Mouse (Mus musculus): ENCODE results near the gene Naxe. TPM values are rescaled to one million over a fixed set of nuclear protein-coding genes. Genes with fewer than 3 reads are reported as not detected.

Naxe gene
- polyA plus RNA-seq, 1 experiment from 2014 or later = 178 TPM

GRCm38 (mm10) chr3:88074766-88075165, 16.5 kb upstream of the Naxe start:
- 0 out of 2 replicates have a peak overlapping the region, but pooled peaks have one; percentile 12 for H3K9ac ChIP-seq (ENCODE audit: low read depth, low read length)
- H3K36me3 ChIP-seq (ENCODE audit: control insufficient read depth, insufficient read depth, low read length) = no peaks in the 10 kb centered on the region
- WGBS = 66% methylated on average over 8 of the region's 8 CpGs
- H3K4me3 ChIP-seq (ENCODE audit: low read length) = no peak overlapping the region
- H3K4me1 ChIP-seq (ENCODE audit: control insufficient read depth, insufficient read depth, low read length) = no peaks in the 10 kb centered on the region
- no peaks in the 10 kb centered on the region for H3K27me3 ChIP-seq (replicated peaks; ENCODE audit: control insufficient read depth, insufficient read depth, low read length)
- no peak overlapping the region for H3K4me2 ChIP-seq (ENCODE audit: low read depth, low read length)
- H3K9me3 ChIP-seq (ENCODE audit: control insufficient read depth, low read length) = no peaks in the 10 kb centered on the region
- no peak overlapping the region for H3K27ac ChIP-seq (ENCODE audit: low read length)
- no peak for ATAC-seq

GRCm38 (mm10) chr3:88074351-88074750, 16.1 kb upstream of the Naxe start:
- H3K9ac ChIP-seq (ENCODE audit: low read depth, low read length) = no peak overlapping the region
- H3K4me1 ChIP-seq (ENCODE audit: control insufficient read depth, insufficient read depth, low read length) = no peaks in the 10 kb centered on the region
- WGBS = 67% methylated on average over 2 of the region's 2 CpGs
- H3K36me3 ChIP-seq (ENCODE audit: control insufficient read depth, insufficient read depth, low read length) = no peaks in the 10 kb centered on the region
- H3K4me2 ChIP-seq (ENCODE audit: low read depth, low read length) = no peak overlapping the region
- H3K27me3 ChIP-seq (replicated peaks; ENCODE audit: control insufficient read depth, insufficient read depth, low read length) = no peaks in the 10 kb centered on the region
- no peaks in the 10 kb centered on the region for H3K9me3 ChIP-seq (ENCODE audit: control insufficient read depth, low read length)
- no peak overlapping the region for H3K4me3 ChIP-seq (ENCODE audit: low read length)
- H3K27ac ChIP-seq (ENCODE audit: low read length) = no peak overlapping the region
- no peak for ATAC-seq

GRCm38 (mm10) chr3:88073631-88074030, 15.3 kb upstream of the Naxe start:
- Histone ChIP-seq H3K9me3 (ENCODE audit: control insufficient read depth, low read length) (no peaks in the 10 kb centered on the region), H3K4me3 (ENCODE audit: low read length) (no peak overlapping the region), H3K4me2 (ENCODE audit: low read depth, low read length) (no peak overlapping the region), H3K27ac (ENCODE audit: low read length) (no peak overlapping the region), H3K27me3 (replicated peaks; ENCODE audit: control insufficient read depth, insufficient read depth, low read length) (no peaks in the 10 kb centered on the region), H3K4me1 (ENCODE audit: control insufficient read depth, insufficient read depth, low read length) (no peaks in the 10 kb centered on the region), H3K36me3 (ENCODE audit: control insufficient read depth, insufficient read depth, low read length) (no peaks in the 10 kb centered on the region), H3K9ac (ENCODE audit: low read depth, low read length) (no peak overlapping the region)
- WGBS = 54% methylated on average over 2 of the region's 2 CpGs
- no peak for ATAC-seq

GRCm38 (mm10) chr3:88071783-88072182, 13.5 kb upstream of the Naxe start:
- H3K9me3 ChIP-seq (ENCODE audit: control insufficient read depth, low read length) = no peaks in the 10 kb centered on the region
- H3K4me2 ChIP-seq (ENCODE audit: low read depth, low read length) = no peak overlapping the region
- no peak overlapping the region for H3K4me3 ChIP-seq (ENCODE audit: low read length)
- WGBS = 2% methylated on average over 5 of the region's 5 CpGs
- no peaks in the 10 kb centered on the region for H3K36me3 ChIP-seq (ENCODE audit: control insufficient read depth, insufficient read depth, low read length)
- no peak overlapping the region for H3K27ac ChIP-seq (ENCODE audit: low read length)
- H3K4me1 ChIP-seq (ENCODE audit: control insufficient read depth, insufficient read depth, low read length) = no peaks in the 10 kb centered on the region
- H3K9ac ChIP-seq (ENCODE audit: low read depth, low read length) = peak overlapping the region; percentile 10; the same call in 1 of the 2 replicates
- no peaks in the 10 kb centered on the region for H3K27me3 ChIP-seq (replicated peaks; ENCODE audit: control insufficient read depth, insufficient read depth, low read length)
- peak; percentile 62; the same call in 1 of the 2 replicates for ATAC-seq

- no peaks in the 10 kb centered on the region for H3K9me3 ChIP-seq (ENCODE audit: control insufficient read depth, low read length)
- no peak overlapping the region for H3K9ac ChIP-seq (ENCODE audit: low read depth, low read length)
- H3K27ac ChIP-seq (ENCODE audit: low read length) = no peak overlapping the region
- no peaks in the 10 kb centered on the region for H3K27me3 ChIP-seq (replicated peaks; ENCODE audit: control insufficient read depth, insufficient read depth, low read length)
- H3K4me3 ChIP-seq (ENCODE audit: low read length) = no peak overlapping the region
- no peak for ATAC-seq
- no peak overlapping the region for H3K4me2 ChIP-seq (ENCODE audit: low read depth, low read length)
- 22% methylated on average over 2 of the region's 2 CpGs for WGBS
- H3K4me1 ChIP-seq (ENCODE audit: control insufficient read depth, insufficient read depth, low read length) = no peaks in the 10 kb centered on the region
- H3K36me3 ChIP-seq (ENCODE audit: control insufficient read depth, insufficient read depth, low read length) = no peaks in the 10 kb centered on the region
Measured at GRCm38 (mm10) chr3:88068386-88068785, 10.1 kb upstream of the Naxe start.

- Histone ChIP-seq H3K4me1 (ENCODE audit: control insufficient read depth, insufficient read depth, low read length) (peaks cover 9% of the 10 kb centered on the region), H3K4me3 (ENCODE audit: low read length) (no peak overlapping the region), H3K9ac (ENCODE audit: low read depth, low read length) (peak overlapping the region; percentile 87; the same call in 1 of the 2 replicates), H3K4me2 (ENCODE audit: low read depth, low read length) (0 out of 2 replicates have a peak overlapping the region, but pooled peaks have one; percentile 81), H3K27ac (ENCODE audit: low read length) (no peak overlapping the region), H3K36me3 (ENCODE audit: control insufficient read depth, insufficient read depth, low read length) (peaks cover 18% of the 10 kb centered on the region; the same call in 1 of the 2 replicates), H3K9me3 (ENCODE audit: control insufficient read depth, low read length) (no peaks in the 10 kb centered on the region), H3K27me3 (replicated peaks; ENCODE audit: control insufficient read depth, insufficient read depth, low read length) (no peaks in the 10 kb centered on the region)
- no peak for ATAC-seq
- WGBS = 84% methylated on average over 6 of the region's 6 CpGs
Measured at GRCm38 (mm10) chr3:88057030-88057429, 1.3 kb downstream of the Naxe start.

GRCm38 (mm10) chr3:88049532-88049931, 8.8 kb downstream of the Naxe start:
- no peaks in the 10 kb centered on the region for H3K27me3 ChIP-seq (replicated peaks; ENCODE audit: control insufficient read depth, insufficient read depth, low read length)
- 56% methylated on average over 3 of the region's 3 CpGs for WGBS
- no peak overlapping the region for H3K27ac ChIP-seq (ENCODE audit: low read length)
- H3K36me3 ChIP-seq (ENCODE audit: control insufficient read depth, insufficient read depth, low read length) = 0 out of 2 replicates have a peak, but pooled peaks cover 20% of the 10 kb centered on the region
- no peaks in the 10 kb centered on the region for H3K4me1 ChIP-seq (ENCODE audit: control insufficient read depth, insufficient read depth, low read length)
- H3K9me3 ChIP-seq (ENCODE audit: control insufficient read depth, low read length) = no peaks in the 10 kb centered on the region
- no peak overlapping the region for H3K4me2 ChIP-seq (ENCODE audit: low read depth, low read length)
- no peak overlapping the region for H3K9ac ChIP-seq (ENCODE audit: low read depth, low read length)
- H3K4me3 ChIP-seq (ENCODE audit: low read length) = no peak overlapping the region
- ATAC-seq = no peak

- peak within 1 kb of the TSS; percentile 74 for H3K4me3 ChIP-seq (ENCODE audit: low read length)
- peaks cover 3% of the 10 kb centered on the region; the same call in 1 of the 2 replicates for H3K4me1 ChIP-seq (ENCODE audit: control insufficient read depth, insufficient read depth, low read length)
- peak within 1 kb of the TSS; percentile 49 for H3K27ac ChIP-seq (ENCODE audit: low read length)
- peak within 1 kb of the TSS; percentile 77 for H3K9ac ChIP-seq (ENCODE audit: low read depth, low read length)
- peaks cover 6% of the 10 kb centered on the region for H3K27me3 ChIP-seq (replicated peaks; ENCODE audit: control insufficient read depth, insufficient read depth, low read length)
- peak; percentile 97 for ATAC-seq
- H3K36me3 ChIP-seq (ENCODE audit: control insufficient read depth, insufficient read depth, low read length) = no peaks in the 10 kb centered on the region
- 9% methylated on average over 36 of the region's 36 CpGs for WGBS
- H3K9me3 ChIP-seq (ENCODE audit: control insufficient read depth, low read length) = no peaks in the 10 kb centered on the region
- H3K4me2 ChIP-seq (ENCODE audit: low read depth, low read length) = peak within 1 kb of the TSS; percentile 58
Measured at GRCm38 (mm10) chr3:88042661-88043421, 15.5 kb downstream of the Naxe start, which contains the start of gene Gpatch4. Gene Gpatch4, plus strand, starts transcription at chr3:88043108.

- no peak overlapping the region for H3K4me2 ChIP-seq (ENCODE audit: low read depth, low read length)
- ATAC-seq = no peak
- H3K9me3 ChIP-seq (ENCODE audit: control insufficient read depth, low read length) = 0 out of 2 replicates have a peak, but pooled peaks cover 3% of the 10 kb centered on the region
- H3K4me1 ChIP-seq (ENCODE audit: control insufficient read depth, insufficient read depth, low read length) = no peaks in the 10 kb centered on the region
- H3K9ac ChIP-seq (ENCODE audit: low read depth, low read length) = no peak overlapping the region
- H3K27me3 ChIP-seq (replicated peaks; ENCODE audit: control insufficient read depth, insufficient read depth, low read length) = peaks cover 26% of the 10 kb centered on the region
- no peak overlapping the region for H3K4me3 ChIP-seq (ENCODE audit: low read length)
- no peaks in the 10 kb centered on the region for H3K36me3 ChIP-seq (ENCODE audit: control insufficient read depth, insufficient read depth, low read length)
- no peak overlapping the region for H3K27ac ChIP-seq (ENCODE audit: low read length)
- 54% methylated on average over 1 of the region's 1 CpGs for WGBS
Measured at GRCm38 (mm10) chr3:88035561-88036293, 22.6 kb downstream of the Naxe start.

All from intestine, embryonic 16.5 days (tissue).